Mouse (Mus musculus): ENCODE measurements around the gene H2al1e. TPM values are rescaled to one million over a fixed set of nuclear protein-coding genes. Genes with fewer than 3 reads are reported as not detected.

The H2al1e gene
- polyA plus RNA-seq (2015; fragmentation: Illumina TruSeq; extraction: RNeasy Lipid Tissue Mini Kit (QIAGEN cat#74804); ENCODE audit: insufficient read depth, low replicate concordance): not detected

GRCm38 (mm10) chrX:11311634-11312033 is at the start of gene H2al1e:
Gene H2al1e (plus strand): TSS chrX:11311934.

DNA sequence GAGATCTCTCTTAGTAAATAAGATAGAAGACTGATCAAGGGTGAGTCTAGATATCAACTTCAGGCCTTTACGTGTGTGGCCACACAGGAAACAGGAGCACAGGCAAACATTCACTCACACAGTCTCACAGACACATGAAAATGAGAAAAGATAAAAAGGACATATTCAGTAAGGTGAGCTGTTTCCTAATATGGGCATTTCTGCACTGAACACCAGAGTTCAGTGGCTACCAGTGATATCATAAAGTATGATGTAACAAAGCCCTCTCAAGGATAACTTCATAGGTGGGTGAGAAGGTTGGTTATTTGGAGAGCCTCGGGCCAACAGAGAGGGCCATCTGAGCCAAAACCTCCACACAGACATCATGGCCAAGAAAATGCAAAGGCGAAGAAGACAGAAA is 12.8 kb upstream of the H2al1e start, which contains the start of gene H2al1a:
H2al1a (plus strand) TSS at position 301 of the 400 bp plus-strand sequence.

GRCm38 (mm10) chrX:11302132-11302531 is 9.6 kb upstream of the H2al1e start, which contains the start of gene H2al1b:
Gene H2al1b (plus strand): TSS chrX:11302432.

GRCm38 (mm10) chrX:11305355-11305754 is 6.4 kb upstream of the H2al1e start, which contains the start of gene H2al1c:
Gene H2al1c (plus strand): TSS chrX:11305655.

DNA sequence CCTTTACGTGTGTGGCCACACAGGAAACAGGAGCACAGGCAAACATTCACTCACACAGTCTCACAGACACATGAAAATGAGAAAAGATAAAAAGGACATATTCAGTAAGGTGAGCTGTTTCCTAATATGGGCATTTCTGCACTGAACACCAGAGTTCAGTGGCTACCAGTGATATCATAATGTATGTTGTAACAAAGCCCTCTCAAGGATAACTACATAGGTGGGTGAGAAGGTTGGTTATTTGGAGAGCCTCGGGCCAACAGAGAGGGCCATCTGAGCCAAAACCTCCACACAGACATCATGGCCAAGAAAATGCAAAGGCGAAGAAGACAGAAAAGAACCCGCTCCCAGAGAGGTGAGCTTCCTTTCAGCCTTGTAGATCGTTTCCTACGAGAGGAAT is 3.2 kb upstream of the H2al1e start, which contains the start of gene H2al1d:
H2al1d (plus strand) TSS at position 301 of the 400 bp plus-strand sequence.

GRCm38 (mm10) chrX:11314858-11315257 is 3.1 kb downstream of the H2al1e start, which contains the start of gene H2al1f:
Gene H2al1f (plus strand): TSS chrX:11315158.

DNA sequence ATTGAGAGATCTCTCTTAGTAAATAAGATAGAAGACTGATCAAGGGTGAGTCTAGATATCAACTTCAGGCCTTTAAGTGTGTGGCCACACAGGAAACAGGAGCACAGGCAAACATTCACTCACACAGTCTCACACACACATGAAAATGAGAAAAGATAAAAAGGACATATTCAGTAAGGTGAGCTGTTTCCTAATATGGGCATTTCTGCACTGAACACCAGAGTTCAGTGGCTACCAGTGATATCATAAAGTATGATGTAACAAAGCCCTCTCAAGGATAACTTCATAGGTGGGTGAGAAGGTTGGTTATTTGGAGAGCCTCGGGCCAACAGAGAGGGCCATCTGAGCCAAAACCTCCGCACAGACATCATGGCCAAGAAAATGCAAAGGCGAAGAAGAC is 6.2 kb downstream of the H2al1e start, which contains the start of gene H2al1g:
H2al1g (plus strand) TSS at position 301 of the 400 bp plus-strand sequence.

DNA sequence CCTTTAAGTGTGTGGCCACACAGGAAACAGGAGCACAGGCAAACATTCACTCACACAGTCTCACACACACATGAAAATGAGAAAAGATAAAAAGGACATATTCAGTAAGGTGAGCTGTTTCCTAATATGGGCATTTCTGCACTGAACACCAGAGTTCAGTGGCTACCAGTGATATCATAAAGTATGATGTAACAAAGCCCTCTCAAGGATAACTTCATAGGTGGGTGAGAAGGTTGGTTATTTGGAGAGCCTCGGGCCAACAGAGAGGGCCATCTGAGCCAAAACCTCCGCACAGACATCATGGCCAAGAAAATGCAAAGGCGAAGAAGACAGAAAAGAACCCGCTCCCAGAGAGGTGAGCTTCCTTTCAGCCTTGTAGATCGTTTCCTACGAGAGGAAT is 9.5 kb downstream of the H2al1e start, which contains the start of gene H2al1h:
H2al1h (plus strand) TSS at position 301 of the 400 bp plus-strand sequence.

GRCm38 (mm10) chrX:11324359-11324758 is 12.6 kb downstream of the H2al1e start, which contains the start of gene H2al1i:
Gene H2al1i (plus strand): TSS chrX:11324659.

GRCm38 (mm10) chrX:11327522-11327921 is 15.8 kb downstream of the H2al1e start, which contains the start of gene H2al1j:
Gene H2al1j (plus strand): TSS chrX:11327822.

Other genes starting within 250 kb of the H2al1e start
- not detected for gene H2al1a, start 12.7 kb upstream of the H2al1e start, polyA plus RNA-seq (2015; fragmentation: Illumina TruSeq; extraction: RNeasy Lipid Tissue Mini Kit (QIAGEN cat#74804); ENCODE audit: insufficient read depth, low replicate concordance)
- not detected for gene H2al1b, start 9.5 kb upstream of the H2al1e start, polyA plus RNA-seq (2015; fragmentation: Illumina TruSeq; extraction: RNeasy Lipid Tissue Mini Kit (QIAGEN cat#74804); ENCODE audit: insufficient read depth, low replicate concordance)
- gene H2al1c, start 6.3 kb upstream of the H2al1e start, polyA plus RNA-seq (2015; fragmentation: Illumina TruSeq; extraction: RNeasy Lipid Tissue Mini Kit (QIAGEN cat#74804); ENCODE audit: insufficient read depth, low replicate concordance): not detected
- not detected for gene H2al1d, start 3.1 kb upstream of the H2al1e start, polyA plus RNA-seq (2015; fragmentation: Illumina TruSeq; extraction: RNeasy Lipid Tissue Mini Kit (QIAGEN cat#74804); ENCODE audit: insufficient read depth, low replicate concordance)
- not detected for gene H2al1f, start 3.2 kb downstream of the H2al1e start, polyA plus RNA-seq (2015; fragmentation: Illumina TruSeq; extraction: RNeasy Lipid Tissue Mini Kit (QIAGEN cat#74804); ENCODE audit: insufficient read depth, low replicate concordance)
- not detected for gene H2al1g, start 6.3 kb downstream of the H2al1e start, polyA plus RNA-seq (2015; fragmentation: Illumina TruSeq; extraction: RNeasy Lipid Tissue Mini Kit (QIAGEN cat#74804); ENCODE audit: insufficient read depth, low replicate concordance)
- gene H2al1h, start 9.6 kb downstream of the H2al1e start, polyA plus RNA-seq (2015; fragmentation: Illumina TruSeq; extraction: RNeasy Lipid Tissue Mini Kit (QIAGEN cat#74804); ENCODE audit: insufficient read depth, low replicate concordance): not detected
- not detected for gene H2al1i, start 12.7 kb downstream of the H2al1e start, polyA plus RNA-seq (2015; fragmentation: Illumina TruSeq; extraction: RNeasy Lipid Tissue Mini Kit (QIAGEN cat#74804); ENCODE audit: insufficient read depth, low replicate concordance)
- gene H2al1j, start 15.9 kb downstream of the H2al1e start, polyA plus RNA-seq (2015; fragmentation: Illumina TruSeq; extraction: RNeasy Lipid Tissue Mini Kit (QIAGEN cat#74804); ENCODE audit: insufficient read depth, low replicate concordance): not detected

All from spleen, adult 10 weeks (tissue).